Mouse (Mus musculus) A20 (cell line): Measurements from ENCODE around the gene Lrrc23.

Source experiments
- DNase-seq: peaks from one replicate; pipeline ENCODE4 v3.0.0-alpha.2; 2011; ENCODE audit warnings: low read depth, low spot score

Gene Lrrc23

GRCm38 (mm10) chr6:124767920-124768703 is 11.4 kb downstream of the Lrrc23 start:
- peak; percentile 75 for DNase-seq

- DNase-seq, result no peak
Measured at GRCm38 (mm10) chr6:124767536-124767919, 12.0 kb downstream of the Lrrc23 start.

- DNase-seq, result no peak
Measured at GRCm38 (mm10) chr6:124765951-124766350, 13.6 kb downstream of the Lrrc23 start.

- DNase-seq, result peak; percentile 90
Measured at GRCm38 (mm10) chr6:124759259-124759658, 20.3 kb downstream of the Lrrc23 start.

GRCm38 (mm10) chr6:124758849-124759232 is 20.7 kb downstream of the Lrrc23 start:
- no peak for DNase-seq

- peak; percentile 38 for DNase-seq
Measured at GRCm38 (mm10) chr6:124757909-124758848, 21.3 kb downstream of the Lrrc23 start.

- DNase-seq, result peak; percentile 48
Measured at GRCm38 (mm10) chr6:124757351-124757880, 22.1 kb downstream of the Lrrc23 start.

GRCm38 (mm10) chr6:124756652-124757350 is 22.7 kb downstream of the Lrrc23 start:
- DNase-seq, result peak; percentile 77

- DNase-seq, result peak; percentile 64
Measured at GRCm38 (mm10) chr6:124755831-124756595, 23.5 kb downstream of the Lrrc23 start, which contains the start of the genes Gm45234 and Atn1. Gene Gm45234 (minus strand): TSS chr6:124756021. Gene Atn1 (minus strand): TSS chr6:124756524.

GRCm38 (mm10) chr6:124755306-124755705 is 24.2 kb downstream of the Lrrc23 start:
- no peak for DNase-seq

GRCm38 (mm10) chr6:124753861-124754260 is 25.7 kb downstream of the Lrrc23 start:
- DNase-seq, result no peak

- DNase-seq, result no peak
Measured at GRCm38 (mm10) chr6:124750405-124750804, 29.1 kb downstream of the Lrrc23 start.

GRCm38 (mm10) chr6:124746654-124747632 is 32.6 kb downstream of the Lrrc23 start:
- no peak for DNase-seq

GRCm38 (mm10) chr6:124746296-124746605 is 33.3 kb downstream of the Lrrc23 start:
- DNase-seq, result no peak

GRCm38 (mm10) chr6:124745490-124746295 is 33.8 kb downstream of the Lrrc23 start:
- peak; percentile 98 for DNase-seq

- no peak for DNase-seq
Measured at GRCm38 (mm10) chr6:124744755-124745321, 34.7 kb downstream of the Lrrc23 start.

GRCm38 (mm10) chr6:124743647-124744046 is 35.9 kb downstream of the Lrrc23 start:
- no peak for DNase-seq

- peak; percentile 45 for DNase-seq
Measured at GRCm38 (mm10) chr6:124742839-124743514, 36.5 kb downstream of the Lrrc23 start.
